Mouse (Mus musculus) gastrocnemius, adult 18-20 months (tissue): ENCODE measurements around the gene Arhgap45. TPM values are rescaled to one million over a fixed set of nuclear protein-coding genes. Genes with fewer than 3 reads are reported as not detected.
A peak's percentile ranks its signal among the peaks of the same experiment; 100 is the strongest.
"Not testable (repeated sequence)": the region's sequence is repeated elsewhere in the genome, so short reads cannot be mapped to it uniquely, and the experiment has no call there.

ENCODE experiments used
- DNase-seq: peaks from one replicate; pipeline ENCODE4 v3.0.0; 2021; ENCODE audit warnings: low spot score
- total RNA-seq, 2 experiments: library from RNA; stranded (reverse); gene quantifications; 2 replicates each; pipeline ENCODE4 v1.2.3; 2021

The Arhgap45 gene
- total RNA-seq, 2 experiments from 2014 or later = 0.75 to 1.3 TPM

DNA sequence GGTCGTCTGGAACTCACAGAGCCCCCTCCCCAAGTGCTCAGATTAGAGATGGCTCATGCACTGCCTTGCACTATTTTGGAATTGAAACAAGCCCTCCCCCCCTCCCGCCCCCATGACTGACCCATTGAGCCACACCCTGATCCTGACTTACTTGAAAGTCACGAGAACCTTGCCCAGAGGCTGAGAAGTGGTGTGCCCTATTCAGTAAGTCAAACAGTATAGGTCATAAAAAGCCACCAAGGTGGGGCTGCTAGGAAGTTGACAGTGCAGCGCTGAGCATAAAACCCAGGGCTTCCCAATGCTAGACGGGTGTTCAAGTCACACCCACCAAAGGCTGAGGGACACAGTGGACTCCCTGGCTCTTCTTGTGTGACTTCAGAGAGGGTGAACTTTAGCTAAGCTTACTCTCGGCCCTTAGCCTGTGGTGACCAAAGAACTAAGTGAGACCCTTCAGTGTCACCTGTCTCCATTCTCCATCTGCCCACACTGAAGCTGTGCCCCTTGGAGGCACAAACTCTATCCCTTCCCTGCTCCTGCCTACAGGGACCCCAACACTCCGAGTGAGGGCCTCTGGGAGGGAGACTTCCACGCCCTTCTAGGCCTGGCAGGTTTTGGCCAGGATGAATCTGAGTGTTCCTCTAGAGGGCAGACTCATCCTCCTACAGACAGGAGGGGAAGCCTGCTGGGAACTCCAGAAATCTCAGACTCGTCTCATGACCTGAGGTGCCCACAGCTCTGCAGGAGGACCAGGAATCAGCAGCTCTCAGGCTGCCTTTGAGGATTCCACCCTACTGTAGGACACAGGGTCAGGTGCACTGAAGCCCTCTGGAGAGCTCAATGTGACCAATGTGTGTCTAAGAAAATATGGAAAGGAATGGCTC, 17.3 kb downstream of the Arhgap45 start:
- peak; percentile 63 for DNase-seq

DNA sequence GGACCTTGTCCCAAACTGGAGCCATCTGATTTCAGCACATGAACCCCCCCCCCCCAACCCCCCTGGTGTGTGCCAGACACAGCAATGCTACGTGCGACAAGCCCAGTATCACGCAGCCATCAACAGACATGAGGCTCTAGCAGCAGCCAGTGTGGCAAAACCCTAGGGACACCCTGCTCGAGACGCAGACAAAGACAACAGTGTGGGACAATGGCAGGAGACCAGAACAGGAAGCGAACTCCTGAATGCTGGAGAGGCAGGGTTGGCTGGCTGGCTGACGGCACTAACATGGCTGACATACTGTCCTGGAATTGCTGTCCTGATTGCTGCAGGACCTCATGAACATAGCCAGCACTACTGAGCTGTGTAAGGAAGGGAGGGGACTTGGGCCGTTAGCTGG, 18.7 kb downstream of the Arhgap45 start:
- no peak for DNase-seq

DNA sequence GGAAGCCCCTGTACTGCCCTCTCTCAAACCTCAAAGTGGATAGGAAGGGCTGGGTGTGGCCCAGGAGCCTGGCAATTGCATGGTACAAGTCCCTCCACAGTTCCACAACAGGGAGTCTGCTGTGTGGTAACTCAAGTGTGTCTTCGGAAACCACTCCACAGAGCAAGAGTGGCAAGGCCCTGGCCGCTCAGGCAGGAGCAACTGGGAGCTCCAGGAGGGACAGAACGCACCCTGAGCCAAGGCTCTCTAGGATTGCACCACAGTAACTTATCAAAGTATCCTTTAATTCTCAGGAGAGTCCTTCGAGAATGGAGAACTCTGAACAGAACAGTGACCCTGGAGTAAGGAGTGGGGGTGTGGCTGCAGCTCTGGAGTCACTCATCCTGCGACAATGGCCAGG, 19.2 kb downstream of the Arhgap45 start:
- DNase-seq = no peak

DNA sequence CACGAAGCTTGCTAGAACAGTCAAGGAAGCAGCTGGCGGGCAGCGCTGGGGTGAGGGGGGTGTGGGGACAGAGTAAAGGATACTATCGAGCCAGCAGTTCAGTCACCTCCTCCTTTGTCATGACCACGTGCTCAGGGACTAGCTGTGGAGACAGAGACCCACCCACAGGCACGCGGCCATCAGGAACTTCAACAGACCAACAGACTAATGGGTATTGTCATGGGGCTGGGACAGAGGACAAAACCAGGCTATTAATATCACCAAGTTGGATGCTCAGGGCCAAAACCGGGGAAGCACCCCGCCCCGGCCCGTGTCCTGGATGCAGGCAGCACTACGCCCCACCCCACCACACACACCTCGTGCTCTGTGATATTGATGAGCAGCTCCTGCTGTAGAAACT, 20.4 kb downstream of the Arhgap45 start:
- no peak for DNase-seq

DNA sequence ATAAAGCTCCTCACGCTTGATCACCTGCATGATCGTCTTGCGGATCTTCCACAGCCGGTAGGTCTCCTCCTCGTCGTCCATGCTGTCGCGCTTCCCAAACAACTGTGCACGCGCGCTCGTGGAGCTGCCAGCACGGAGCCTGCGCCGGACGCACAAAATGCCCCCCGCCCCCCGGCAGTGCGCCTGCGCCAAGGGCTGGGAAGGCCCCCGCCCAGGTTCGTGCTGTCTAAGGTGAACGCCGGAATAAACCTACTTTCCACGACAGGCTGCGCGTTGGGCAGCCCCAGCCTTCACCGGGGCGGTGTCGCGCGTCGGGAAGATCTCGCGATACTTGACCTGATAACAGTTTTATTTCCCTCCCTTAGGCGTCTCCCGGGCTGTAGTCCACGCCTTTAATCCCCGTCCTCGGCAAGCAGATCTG, 23.1 kb downstream of the Arhgap45 start, which contains the start of gene Polr2e:
TSS of gene Polr2e (minus strand) at position 237 of the 421 bp plus-strand sequence.
- peak; percentile 99 for DNase-seq

DNA sequence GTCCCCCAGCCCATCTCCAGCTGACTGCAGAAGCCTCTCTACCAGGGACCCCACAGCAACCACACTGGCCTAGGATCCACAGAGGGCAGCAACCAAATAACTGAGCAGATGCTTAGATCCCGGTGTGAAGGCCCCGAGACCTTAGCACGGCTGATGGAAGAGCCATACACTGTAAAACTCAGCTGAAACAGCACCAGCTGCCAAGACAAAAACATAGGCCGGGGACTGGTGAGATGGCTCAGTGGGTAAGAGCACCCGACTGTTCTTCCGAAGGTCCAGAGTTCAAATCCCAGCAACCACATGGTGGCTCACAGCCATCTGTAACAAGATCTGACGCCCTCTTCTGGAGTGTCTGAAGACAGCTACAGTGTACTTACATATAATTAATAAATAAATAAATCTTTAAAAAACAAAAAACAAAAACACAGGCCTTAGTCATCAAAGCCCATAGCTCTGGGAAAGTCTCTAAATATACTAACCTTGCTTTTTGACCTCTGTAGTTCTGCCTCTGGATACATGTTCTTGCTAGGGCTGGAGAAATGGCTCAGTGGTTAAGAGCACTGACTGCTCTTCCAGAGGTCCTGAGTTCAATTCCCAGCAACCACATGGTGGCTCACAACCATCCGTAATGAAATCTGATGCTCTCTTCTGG, 25.1 kb downstream of the Arhgap45 start:
- not testable (repeated sequence) for DNase-seq

DNA sequence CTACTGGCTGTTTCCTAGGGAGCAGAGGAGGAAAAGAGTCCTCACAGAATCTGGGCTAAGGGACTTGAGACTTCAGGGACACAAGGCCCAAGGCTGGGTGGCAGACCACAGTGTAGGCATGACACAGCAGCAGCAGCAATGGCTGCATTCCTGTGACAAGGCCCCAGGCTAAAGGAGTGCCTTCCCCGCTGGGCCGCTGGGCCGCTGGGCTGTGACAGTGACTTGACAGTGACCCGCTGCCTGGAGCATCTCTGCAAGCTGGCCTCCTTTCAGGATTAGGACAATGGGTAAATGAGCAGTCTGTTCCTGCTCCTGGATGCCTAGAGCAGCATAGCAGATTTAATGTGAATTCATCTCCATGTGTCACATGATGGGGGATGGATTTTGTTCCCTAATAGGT, 27.6 kb downstream of the Arhgap45 start:
- DNase-seq = no peak

DNA sequence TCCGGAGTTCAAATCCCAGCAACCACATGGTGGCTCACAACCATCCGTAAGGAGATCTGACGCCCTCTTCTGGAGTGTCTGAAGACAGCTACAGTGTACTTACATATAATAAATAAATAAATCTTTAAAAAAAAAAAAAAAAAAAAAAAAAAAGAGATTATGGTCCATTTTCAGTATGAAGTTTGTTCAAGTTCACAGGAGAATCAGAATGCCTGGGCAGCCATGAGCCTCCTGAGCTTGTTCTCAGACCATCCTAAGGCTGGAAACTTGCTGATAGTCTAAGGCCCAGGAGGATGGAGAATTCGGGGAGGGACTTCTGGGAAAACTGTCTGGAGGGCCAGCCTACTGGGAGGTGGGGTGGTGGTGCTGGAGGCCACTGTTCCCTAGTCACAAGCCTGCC, 28.9 kb downstream of the Arhgap45 start:
- not testable (repeated sequence) for DNase-seq

DNA sequence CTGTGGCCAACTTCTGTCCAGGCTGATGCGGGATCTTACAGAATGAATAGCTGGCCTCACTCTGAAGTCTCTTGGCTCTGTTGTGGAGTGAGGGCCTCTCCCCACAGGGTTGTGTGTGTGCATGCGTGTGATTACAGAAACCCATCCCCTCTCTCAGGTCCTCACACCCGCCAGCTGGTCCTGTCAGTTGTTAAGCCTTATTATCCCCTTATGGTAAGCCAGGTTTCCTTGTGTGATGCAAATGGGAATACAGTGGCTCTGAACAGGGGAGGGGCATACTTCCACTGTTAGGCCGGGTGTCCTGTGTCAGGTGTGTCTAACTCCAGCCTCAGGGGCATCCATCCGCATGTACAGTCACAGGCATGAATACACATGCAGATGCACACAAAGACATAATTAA, 29.3 kb downstream of the Arhgap45 start:
- no peak for DNase-seq

DNA sequence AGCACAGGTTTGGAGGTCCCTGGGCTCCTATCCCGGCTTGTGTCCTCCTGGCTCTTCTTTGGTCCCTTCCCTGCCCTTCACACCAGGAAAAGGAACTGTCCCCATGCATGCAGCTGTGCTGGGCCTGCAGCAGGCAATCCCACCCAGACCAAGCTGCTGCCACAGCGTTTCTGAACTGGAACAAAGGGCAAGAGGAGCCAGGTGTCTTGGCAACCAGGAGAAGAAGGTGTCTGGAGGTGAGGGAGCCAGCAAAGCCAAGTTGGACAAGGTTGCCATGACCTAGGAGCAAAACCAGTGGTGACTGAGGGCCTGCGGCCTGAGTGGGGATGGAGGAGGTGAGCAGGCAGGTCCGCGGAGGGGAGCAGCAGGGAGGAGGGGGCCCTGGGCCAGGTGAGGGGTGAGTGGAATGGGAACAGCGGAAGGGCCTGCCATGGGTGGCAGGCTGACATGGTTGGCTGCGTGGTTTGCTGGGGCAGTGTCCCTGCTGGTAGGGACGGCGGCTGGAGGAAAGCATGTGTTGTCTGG, 30.6 kb downstream of the Arhgap45 start, which contains the start of gene Gpx4:
TSS of gene Gpx4 (plus strand) at position 126 of the 525 bp plus-strand sequence.
- no peak for DNase-seq

DNA sequence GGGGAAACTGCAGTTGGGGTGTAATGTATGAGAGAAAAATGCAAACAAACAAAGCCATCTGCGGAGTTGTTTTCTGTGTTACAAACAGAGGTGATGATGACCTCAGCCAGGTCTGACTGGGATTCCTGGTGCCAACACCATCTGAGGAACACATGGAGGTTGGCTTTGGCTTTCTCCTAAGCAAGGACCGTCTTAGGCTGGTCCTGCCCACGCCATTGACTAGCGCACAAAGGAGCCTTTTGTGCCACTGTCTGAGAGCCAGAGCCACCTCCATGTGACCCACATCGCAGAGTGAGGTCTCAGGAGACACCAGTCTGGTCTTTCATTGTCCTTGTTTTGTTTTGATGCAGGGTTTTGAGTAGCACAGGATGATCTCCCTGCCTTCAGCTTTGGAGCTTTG, 31.9 kb downstream of the Arhgap45 start:
- no peak for DNase-seq

DNA sequence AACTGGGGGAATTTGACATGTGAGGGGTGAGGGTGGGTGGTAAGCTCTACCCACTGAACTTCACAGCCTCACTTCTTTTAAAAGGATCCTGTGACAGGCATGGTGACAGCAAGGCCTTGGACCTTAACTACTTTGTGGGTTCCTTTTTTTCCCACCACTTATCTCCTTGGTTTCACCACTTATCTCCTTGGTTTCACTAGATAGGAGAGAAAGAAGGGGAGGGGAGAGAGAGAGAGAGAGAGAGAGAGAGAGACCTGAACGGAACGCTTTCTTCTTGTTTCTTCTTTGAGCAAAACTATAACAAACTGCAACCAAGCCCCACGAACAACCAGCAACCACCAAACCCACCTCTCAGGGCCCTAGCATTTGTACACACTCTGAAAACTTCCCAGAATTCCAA, 32.4 kb downstream of the Arhgap45 start:
- DNase-seq = no peak

DNA sequence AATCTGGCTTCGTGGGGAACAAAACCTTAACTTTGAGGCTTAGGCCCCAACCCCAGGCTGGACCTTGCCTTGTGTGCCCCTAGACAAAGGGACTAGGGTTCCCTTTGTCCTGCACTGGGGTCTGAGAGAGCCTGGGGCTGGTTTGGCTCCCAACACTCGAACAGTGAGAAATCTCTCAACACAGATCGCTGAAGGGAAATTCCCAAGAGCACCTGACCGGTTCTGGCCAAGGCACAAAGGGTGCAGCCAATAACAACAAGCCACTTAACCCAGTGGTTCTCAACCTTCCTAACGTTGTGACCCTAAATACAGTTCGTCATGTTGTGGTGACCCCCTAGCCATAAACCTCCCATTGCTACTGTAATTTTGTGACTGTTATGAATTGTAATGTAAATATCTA, 33.8 kb downstream of the Arhgap45 start:
- no peak for DNase-seq

DNA sequence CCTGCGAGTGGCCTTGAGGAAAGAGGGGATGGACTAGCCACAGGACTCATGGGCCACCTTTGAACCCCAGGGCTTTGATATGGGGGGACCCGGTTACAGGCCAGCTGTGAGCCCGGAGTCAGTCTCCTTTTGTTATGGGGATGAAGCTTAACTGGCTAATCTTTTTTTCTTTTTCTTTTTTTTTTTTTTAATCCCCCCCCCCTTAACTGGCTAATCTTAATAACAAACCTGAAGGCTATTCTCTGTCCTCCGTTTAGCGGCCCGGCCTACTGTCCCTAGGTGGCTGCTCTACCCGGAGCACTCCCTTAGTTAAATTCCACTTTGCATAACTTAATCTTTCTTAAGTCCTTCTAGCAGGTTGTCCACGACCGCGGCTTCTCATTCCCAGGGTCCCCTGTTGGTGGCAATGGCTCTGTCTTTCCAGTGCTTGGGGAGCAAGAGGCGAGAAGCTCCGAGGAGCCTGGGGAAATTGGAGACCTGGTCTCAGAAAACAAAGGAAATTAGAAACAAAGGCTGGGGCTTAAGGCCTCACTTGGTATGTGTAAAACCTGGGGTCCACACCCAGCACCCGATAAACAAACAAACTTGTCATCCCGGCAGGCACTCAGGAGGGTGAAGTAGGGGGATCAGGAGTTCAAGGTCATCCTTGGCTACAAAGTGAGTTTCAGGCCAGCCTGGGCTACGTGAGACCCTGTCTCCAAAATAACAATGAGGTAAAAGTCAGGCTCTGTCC, 34.6 kb downstream of the Arhgap45 start:
- no peak for DNase-seq

DNA sequence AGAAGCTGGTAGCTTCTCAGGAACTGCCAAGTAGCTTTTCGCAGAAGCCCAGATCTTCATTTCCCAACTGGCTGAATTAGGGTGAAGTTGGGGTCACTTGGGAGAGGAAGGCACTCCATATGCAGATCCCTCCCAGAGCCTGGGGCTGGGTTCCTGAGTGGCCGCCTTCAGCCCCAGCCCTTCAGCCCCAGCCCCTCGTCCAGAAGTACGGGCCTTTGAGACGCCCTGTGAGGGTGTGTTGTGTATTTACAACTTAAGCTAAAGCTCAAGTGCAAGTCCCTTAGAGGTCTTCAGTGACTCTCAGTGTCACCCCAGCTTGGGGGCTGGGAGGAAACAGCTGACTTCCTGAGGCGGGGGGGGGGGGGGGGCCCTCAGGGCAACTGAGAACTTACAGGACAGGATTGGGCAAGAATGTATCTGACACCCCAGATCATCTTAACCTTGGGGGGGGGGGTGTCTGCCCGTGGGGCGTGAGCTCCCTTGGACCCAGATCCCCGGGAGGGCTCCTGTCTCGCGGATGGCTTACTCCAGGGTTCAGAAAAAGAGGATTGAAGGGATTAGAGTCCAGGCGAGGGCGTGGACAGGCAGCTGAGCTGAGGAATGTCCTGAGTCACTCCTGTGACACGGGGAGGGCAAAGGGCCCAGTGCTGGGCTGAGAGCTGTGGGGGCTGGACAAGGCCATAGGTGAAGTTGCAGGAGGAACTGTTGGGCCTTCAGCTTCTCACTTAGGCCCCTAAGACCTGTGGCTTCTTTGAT, 35.3 kb downstream of the Arhgap45 start:
- DNase-seq = peak; percentile 66

DNA sequence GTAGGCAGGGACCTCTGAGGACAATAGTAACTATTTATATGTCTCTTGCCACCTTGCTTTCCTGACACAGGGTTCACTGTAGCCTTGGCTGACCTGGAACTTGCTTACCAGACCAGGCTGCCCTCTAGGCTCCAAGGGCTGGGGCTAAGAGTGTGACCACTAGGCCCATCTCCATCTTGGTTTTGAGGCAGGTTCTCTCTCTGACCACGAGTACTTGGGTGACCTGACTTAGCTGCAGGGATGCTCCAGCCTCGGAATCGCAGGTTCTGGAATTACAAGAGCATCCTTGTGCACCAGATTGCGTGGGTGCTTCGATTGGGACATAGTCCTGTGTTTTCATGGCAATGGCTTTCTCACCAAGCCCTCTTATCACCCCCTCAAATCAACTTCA, 35.9 kb downstream of the Arhgap45 start:
- no peak for DNase-seq

DNA sequence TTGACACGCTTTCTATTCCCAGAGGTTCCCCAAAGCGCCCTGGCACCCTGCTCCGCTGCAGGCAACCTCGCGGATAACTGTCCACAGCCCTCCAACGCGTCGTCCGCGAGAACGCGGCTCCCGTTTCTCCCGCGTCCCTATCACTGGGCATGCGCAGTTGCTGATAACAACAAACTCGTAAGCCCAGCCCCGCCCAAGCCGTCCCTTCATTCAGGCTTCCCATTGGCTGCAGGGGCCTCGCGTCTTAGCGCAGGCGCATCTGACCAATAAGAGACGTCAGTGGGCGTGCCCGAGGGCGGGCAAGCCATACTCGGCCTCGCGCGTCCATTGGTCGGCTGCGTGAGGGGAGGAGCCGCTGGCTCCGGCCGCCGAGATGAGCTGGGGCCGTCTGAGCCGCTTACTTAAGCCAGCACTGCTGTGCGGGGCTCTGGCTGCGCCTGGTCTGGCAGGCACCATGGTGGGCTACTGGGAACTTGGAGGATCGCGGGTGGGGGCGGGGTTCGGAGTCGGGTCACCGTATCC, 36.9 kb downstream of the Arhgap45 start:
- DNase-seq = peak; percentile 100

DNA sequence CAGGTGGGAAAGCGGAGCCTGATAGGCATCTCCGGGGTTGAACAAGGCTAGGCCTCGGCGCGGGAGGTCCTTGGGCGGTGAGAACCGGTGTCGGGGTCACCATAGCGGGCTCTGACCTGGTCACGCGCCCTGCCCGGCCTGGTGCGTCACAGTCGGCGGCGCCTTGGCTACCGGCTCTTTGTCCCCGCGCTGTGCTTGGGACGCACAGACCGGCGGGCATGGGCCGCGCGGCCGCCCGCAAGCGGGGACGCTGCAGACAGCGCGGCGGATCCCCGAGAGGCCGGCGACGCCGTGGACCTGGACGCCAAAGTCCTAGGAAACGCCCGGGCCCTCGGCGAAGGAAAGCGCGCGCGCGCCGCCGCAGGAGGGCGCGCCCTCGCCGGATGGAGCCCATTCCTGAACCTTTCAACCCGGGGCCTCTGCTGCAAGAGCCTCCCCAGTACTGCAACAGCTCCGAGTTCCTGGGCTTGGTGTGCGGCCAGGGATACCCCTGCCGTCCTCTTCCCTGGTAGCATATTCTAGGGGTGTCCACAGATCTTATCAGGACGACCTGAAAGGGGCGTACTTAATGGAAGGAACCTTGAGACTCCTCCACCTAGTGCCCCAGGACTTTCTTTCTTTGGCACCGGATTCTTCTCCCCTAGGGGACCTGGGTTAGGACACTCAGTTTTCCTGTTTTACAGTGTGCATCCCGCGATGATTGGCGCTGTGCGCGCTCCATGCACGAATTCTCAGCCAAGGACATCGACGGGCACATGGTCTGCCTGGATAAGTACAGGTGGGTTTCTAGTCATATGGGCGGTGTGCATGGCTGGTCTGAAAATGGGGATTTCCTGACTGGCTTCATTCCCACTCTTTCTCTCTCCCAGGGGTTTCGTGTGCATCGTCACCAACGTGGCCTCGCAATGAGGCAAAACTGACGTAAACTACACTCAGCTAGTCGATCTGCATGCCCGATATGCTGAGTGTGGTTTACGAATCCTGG, 37.7 kb downstream of the Arhgap45 start:
- peak; percentile 59 for DNase-seq

DNA sequence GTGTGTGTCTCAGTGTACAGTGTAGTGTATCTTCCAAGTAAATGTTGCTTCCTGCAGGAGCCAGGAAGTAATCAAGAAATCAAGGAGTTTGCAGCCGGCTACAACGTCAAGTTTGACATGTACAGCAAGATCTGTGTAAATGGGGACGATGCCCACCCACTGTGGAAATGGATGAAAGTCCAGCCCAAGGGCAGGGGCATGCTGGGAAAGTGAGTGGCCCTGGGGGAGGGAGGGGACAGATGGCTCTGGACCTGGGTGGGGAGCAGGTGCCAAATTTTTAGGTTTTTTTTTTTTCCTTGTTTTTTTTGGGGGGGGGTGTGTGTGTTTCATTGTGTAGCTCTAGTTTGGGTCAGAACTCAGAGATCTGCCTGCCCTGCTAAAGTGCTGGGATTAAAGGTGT, 38.5 kb downstream of the Arhgap45 start:
- DNase-seq = not testable (repeated sequence)

DNA sequence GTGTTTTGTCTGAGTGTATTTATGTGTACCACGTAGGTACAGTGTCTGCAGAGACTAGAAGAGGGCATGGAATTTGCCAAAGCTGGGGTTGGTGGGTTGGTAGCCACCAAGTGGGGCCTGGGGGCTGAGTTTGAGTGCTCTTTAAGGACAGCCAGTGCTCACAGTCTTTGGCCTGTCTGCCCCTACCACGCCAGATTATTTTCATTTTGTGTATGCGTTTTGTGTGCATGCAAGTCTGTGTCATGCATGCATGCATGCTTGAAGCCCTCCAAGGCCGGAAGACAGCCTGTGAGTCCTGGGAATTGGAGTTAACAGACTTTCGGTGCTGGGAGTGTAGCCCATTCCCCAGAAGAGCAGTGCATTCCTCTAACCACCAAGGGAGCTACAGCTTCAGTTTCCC, 38.9 kb downstream of the Arhgap45 start:
- DNase-seq = no peak
